Mouse (Mus musculus): Measurements from ENCODE around the gene Cfap74. TPM values are rescaled to one million over a fixed set of nuclear protein-coding genes. Genes with fewer than 3 reads are reported as not detected.

Cfap74 gene
- polyA plus RNA-seq, 1 experiment = 23.1 TPM

GRCm38 (mm10) chr4:155489101-155489970 is 80.3 kb downstream of the Cfap74 start:
- Histone ChIP-seq H3K4me1 (replicated peaks; ENCODE audit: control insufficient read depth, insufficient read depth, low read length) (peaks cover 19% of the 10 kb centered on the region), H3K4me3 (ENCODE audit: control insufficient read depth, insufficient read depth, low read length) (no peak overlapping the region), H3K27ac (ENCODE audit: control insufficient read depth, insufficient read depth, low read length) (no peak overlapping the region), H3K36me3 (ENCODE audit: control insufficient read depth, insufficient read depth, low read length) (no peaks in the 10 kb centered on the region), H3K27me3 (ENCODE audit: control insufficient read depth, insufficient read depth, low read length) (no peaks in the 10 kb centered on the region)
- DNase-seq = no peak
- 90% methylated on average over 9 of the region's 9 CpGs for WGBS
- TF ChIP-seq POLR2A (IDR thresholded peaks at IDR 0.05; ENCODE audit: control insufficient read depth, extremely low read depth, insufficient read depth, low read length, poor library complexity) = no peak
- no peak for TF ChIP-seq CTCF (IDR thresholded peaks at IDR 0.05; ENCODE audit: borderline replicate concordance, control insufficient read depth, extremely low read depth, insufficient read depth, low read length, poor library complexity)

- no peak for DNase-seq
- Histone ChIP-seq H3K4me3 (ENCODE audit: control insufficient read depth, insufficient read depth, low read length) (no peak overlapping the region), H3K4me1 (replicated peaks; ENCODE audit: control insufficient read depth, insufficient read depth, low read length) (peaks cover 19% of the 10 kb centered on the region), H3K27ac (ENCODE audit: control insufficient read depth, insufficient read depth, low read length) (no peak overlapping the region), H3K36me3 (ENCODE audit: control insufficient read depth, insufficient read depth, low read length) (no peaks in the 10 kb centered on the region), H3K27me3 (ENCODE audit: control insufficient read depth, insufficient read depth, low read length) (no peaks in the 10 kb centered on the region)
- TF ChIP-seq POLR2A (IDR thresholded peaks at IDR 0.05; ENCODE audit: control insufficient read depth, extremely low read depth, insufficient read depth, low read length, poor library complexity) = no peak
- no peak for TF ChIP-seq CTCF (IDR thresholded peaks at IDR 0.05; ENCODE audit: borderline replicate concordance, control insufficient read depth, extremely low read depth, insufficient read depth, low read length, poor library complexity)
- WGBS = 33% methylated on average over 5 of the region's 5 CpGs
These were observed 81.5 kb downstream of the Cfap74 start for GRCm38 (mm10) chr4:155490456-155490855.

GRCm38 (mm10) chr4:155490990-155491504 is 82.1 kb downstream of the Cfap74 start, which contains the start of gene Gnb1:
Gene Gnb1, plus strand, starts transcription at chr4:155491361.
- Histone ChIP-seq H3K4me3 (ENCODE audit: control insufficient read depth, insufficient read depth, low read length) (peak within 1 kb of the TSS; percentile 100), H3K36me3 (ENCODE audit: control insufficient read depth, insufficient read depth, low read length) (no peaks in the 10 kb centered on the region), H3K4me1 (replicated peaks; ENCODE audit: control insufficient read depth, insufficient read depth, low read length) (peaks cover 19% of the 10 kb centered on the region), H3K27ac (ENCODE audit: control insufficient read depth, insufficient read depth, low read length) (no peak within 1 kb of the TSS), H3K27me3 (ENCODE audit: control insufficient read depth, insufficient read depth, low read length) (no peaks in the 10 kb centered on the region)
- WGBS = under 1% methylated on average over 56 of the region's 60 CpGs
- peak; percentile 96 for DNase-seq
- TF ChIP-seq CTCF (IDR thresholded peaks at IDR 0.05; ENCODE audit: borderline replicate concordance, control insufficient read depth, extremely low read depth, insufficient read depth, low read length, poor library complexity) (no peak), POLR2A (IDR thresholded peaks at IDR 0.05; ENCODE audit: control insufficient read depth, extremely low read depth, insufficient read depth, low read length, poor library complexity) (peak; percentile 62; the same call in 1 of the 2 replicates)

GRCm38 (mm10) chr4:155491529-155492130 is 82.6 kb downstream of the Cfap74 start:
- Histone ChIP-seq H3K27me3 (ENCODE audit: control insufficient read depth, insufficient read depth, low read length) (no peaks in the 10 kb centered on the region), H3K4me1 (replicated peaks; ENCODE audit: control insufficient read depth, insufficient read depth, low read length) (peaks cover 19% of the 10 kb centered on the region), H3K36me3 (ENCODE audit: control insufficient read depth, insufficient read depth, low read length) (no peaks in the 10 kb centered on the region), H3K4me3 (ENCODE audit: control insufficient read depth, insufficient read depth, low read length) (peak overlapping the region; percentile 100), H3K27ac (ENCODE audit: control insufficient read depth, insufficient read depth, low read length) (no peak overlapping the region)
- under 1% methylated on average over 53 of the region's 54 CpGs for WGBS
- DNase-seq = no peak
- TF ChIP-seq CTCF (IDR thresholded peaks at IDR 0.05; ENCODE audit: borderline replicate concordance, control insufficient read depth, extremely low read depth, insufficient read depth, low read length, poor library complexity) = no peak
- no peak for TF ChIP-seq POLR2A (IDR thresholded peaks at IDR 0.05; ENCODE audit: control insufficient read depth, extremely low read depth, insufficient read depth, low read length, poor library complexity)

- TF ChIP-seq CTCF (IDR thresholded peaks at IDR 0.05; ENCODE audit: borderline replicate concordance, control insufficient read depth, extremely low read depth, insufficient read depth, low read length, poor library complexity) (no peak), POLR2A (IDR thresholded peaks at IDR 0.05; ENCODE audit: control insufficient read depth, extremely low read depth, insufficient read depth, low read length, poor library complexity) (no peak)
- WGBS = under 1% methylated on average over 51 of the region's 51 CpGs
- Histone ChIP-seq H3K36me3 (ENCODE audit: control insufficient read depth, insufficient read depth, low read length) (no peaks in the 10 kb centered on the region), H3K27ac (ENCODE audit: control insufficient read depth, insufficient read depth, low read length) (no peak overlapping the region), H3K4me1 (replicated peaks; ENCODE audit: control insufficient read depth, insufficient read depth, low read length) (peaks cover 19% of the 10 kb centered on the region), H3K4me3 (ENCODE audit: control insufficient read depth, insufficient read depth, low read length) (peak overlapping the region; percentile 100), H3K27me3 (ENCODE audit: control insufficient read depth, insufficient read depth, low read length) (no peaks in the 10 kb centered on the region)
- peak; percentile 44 for DNase-seq
These were observed 83.2 kb downstream of the Cfap74 start for GRCm38 (mm10) chr4:155492131-155492633.

DNA sequence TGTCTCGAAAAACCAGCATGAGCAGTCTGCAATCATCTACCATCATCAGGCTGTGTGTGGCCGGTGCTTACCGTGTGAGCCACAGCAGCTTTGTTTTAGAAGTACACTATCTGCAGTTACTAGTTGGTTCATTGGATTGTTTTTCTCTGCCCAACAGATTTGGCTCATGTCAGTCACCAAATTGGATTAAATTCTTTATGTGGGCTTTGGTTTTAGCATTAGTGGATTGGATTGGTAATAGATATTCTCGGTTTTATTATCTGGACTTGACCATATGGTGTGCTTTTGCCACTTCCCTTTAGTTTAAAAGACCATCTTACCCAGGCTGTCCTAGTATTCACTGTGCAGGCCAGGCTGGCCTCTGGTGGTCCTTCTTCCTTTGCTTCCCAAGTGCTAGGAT is 85.9 kb downstream of the Cfap74 start:
- no peak overlapping the region for H3K27ac ChIP-seq (ENCODE audit: control insufficient read depth, insufficient read depth, low read length)
- H3K27me3 ChIP-seq (ENCODE audit: control insufficient read depth, insufficient read depth, low read length) = no peaks in the 10 kb centered on the region
- WGBS = 87% methylated on average over 4 of the region's 4 CpGs
- no peak overlapping the region for H3K4me3 ChIP-seq (ENCODE audit: control insufficient read depth, insufficient read depth, low read length)
- no peaks in the 10 kb centered on the region for H3K36me3 ChIP-seq (ENCODE audit: control insufficient read depth, insufficient read depth, low read length)
- DNase-seq = no peak
- peaks cover 11% of the 10 kb centered on the region for H3K4me1 ChIP-seq (replicated peaks; ENCODE audit: control insufficient read depth, insufficient read depth, low read length)
- TF ChIP-seq POLR2A (IDR thresholded peaks at IDR 0.05; ENCODE audit: control insufficient read depth, extremely low read depth, insufficient read depth, low read length, poor library complexity) (no peak), CTCF (IDR thresholded peaks at IDR 0.05; ENCODE audit: borderline replicate concordance, control insufficient read depth, extremely low read depth, insufficient read depth, low read length, poor library complexity) (no peak)

All from thymus, adult 2 months (tissue).